Mouse (Mus musculus) neural tube, embryonic 11.5 days (tissue): Measurements from ENCODE around the gene Pcdh15. TPM values are rescaled to one million over a fixed set of nuclear protein-coding genes. Genes with fewer than 3 reads are reported as not detected.
A peak's percentile ranks its signal among the peaks of the same experiment; 100 is the strongest.

Source experiments
- ATAC-seq: fragments of 200-750 bp; cut with Nextera tagmentation; 2 replicates; pipeline ENCODE4 v1.8.0; 2017; ENCODE audit warnings: moderate number of reproducible peaks, mild to moderate bottlenecking, moderate TSS enrichment, moderate library complexity; ENCODE audit not compliant: insufficient read depth, low FRiP score, low TSS enrichment
- DNase-seq: peaks from one replicate; pipeline ENCODE4 v3.0.0-alpha.2; 2015; ENCODE audit warnings: low spot score
- H3K27ac ChIP-seq: fragments of 300-500 bp; sonication (generic); 2 replicates; pipeline ENCODE4 v1.5.1; 2014; ENCODE audit warnings: low read depth, mild to moderate bottlenecking, low read length
- H3K27me3 ChIP-seq: fragments of 300-500 bp; sonication (generic); 2 replicates; pipeline ENCODE4 v1.6.1; 2014; ENCODE audit warnings: mild to moderate bottlenecking, low read length, mixed read lengths; ENCODE audit not compliant: control insufficient read depth, insufficient read depth
- H3K36me3 ChIP-seq: fragments of 300-500 bp; sonication (generic); 2 replicates; pipeline ENCODE4 v1.6.1; 2014; ENCODE audit warnings: mild to moderate bottlenecking, low read length, moderate library complexity, mixed read lengths; ENCODE audit not compliant: control insufficient read depth, insufficient read depth
- H3K4me1 ChIP-seq: fragments of 300-500 bp; sonication (generic); 2 replicates; pipeline ENCODE4 v1.6.1; 2014; ENCODE audit warnings: low read length, mixed read lengths; ENCODE audit not compliant: control insufficient read depth, insufficient read depth
- H3K4me2 ChIP-seq: fragments of 300-500 bp; sonication (generic); 2 replicates; pipeline ENCODE4 v1.6.1; 2014; ENCODE audit warnings: low read depth, mild to moderate bottlenecking, moderate library complexity
- H3K4me3 ChIP-seq: fragments of 300-500 bp; sonication (generic); 2 replicates; pipeline ENCODE4 v1.5.1; 2014; ENCODE audit warnings: low read depth, low read length
- H3K9ac ChIP-seq: fragments of 300-500 bp; sonication (generic); 2 replicates; pipeline ENCODE4 v1.6.1; 2014; ENCODE audit warnings: mild to moderate bottlenecking, low read length
- H3K9me3 ChIP-seq: fragments of 300-500 bp; sonication (generic); 2 replicates; pipeline ENCODE4 v1.6.1; 2016; ENCODE audit warnings: low read length; ENCODE audit not compliant: control insufficient read depth
- WGBS: fragments of 180-500 bp; shearing (Covaris S2); extraction: QIAGEN DNeasy Blood & Tissue Kit; methylation state at CpG from one replicate; pipeline ENCODE4 v1.1.7; 2014; 5-methylcytosine and 5-hydroxymethylcytosine counted together
- polyA plus RNA-seq: library from polyadenylated mRNA; unstranded; fragments of >200 nt; fragmentation: Nextera tagmentation; extraction: Ambion mirVana; gene quantifications from 2 replicates; pipeline ENCODE4 v1.2.1, GENCODE M21; 2014

The Pcdh15 gene
- polyA plus RNA-seq, 1 experiment from 2014 or later, result 1.9 TPM

- no peak overlapping the region for H3K4me3 ChIP-seq
- no peak for DNase-seq
- H3K9me3 ChIP-seq, result no peaks in the 10 kb centered on the region
- ATAC-seq, result no peak
- no peaks in the 10 kb centered on the region for H3K27me3 ChIP-seq
- no peak overlapping the region for H3K9ac ChIP-seq
- no peak overlapping the region for H3K4me2 ChIP-seq
- H3K36me3 ChIP-seq, result no peaks in the 10 kb centered on the region
- H3K4me1 ChIP-seq, result no peaks in the 10 kb centered on the region
- WGBS, result 91% methylated on average over 4 of the region's 4 CpGs
- H3K27ac ChIP-seq, result no peak overlapping the region
Observed at GRCm38 (mm10) chr10:73805069-73805468, 705.9 kb downstream of the Pcdh15 start.

GRCm38 (mm10) chr10:73812311-73812710, 713.2 kb downstream of the Pcdh15 start:
- DNase-seq, result no peak
- Histone ChIP-seq H3K27me3 (no peaks in the 10 kb centered on the region), H3K4me3 (no peak overlapping the region), H3K27ac (no peak overlapping the region), H3K4me1 (no peaks in the 10 kb centered on the region), H3K9ac (no peak overlapping the region), H3K36me3 (no peaks in the 10 kb centered on the region), H3K9me3 (no peaks in the 10 kb centered on the region), H3K4me2 (no peak overlapping the region)
- 85% methylated on average over 8 of the region's 8 CpGs for WGBS
- ATAC-seq, result no peak

- no peak overlapping the region for H3K27ac ChIP-seq
- DNase-seq (peak; percentile 49), ATAC-seq (peak; percentile 77)
- 39% methylated on average over 22 of the region's 22 CpGs for whole genome bisulfite sequencing
- no peaks in the 10 kb centered on the region for H3K9me3 ChIP-seq
- peak overlapping the region; percentile 10; the same call in 1 of the 2 replicates for H3K9ac ChIP-seq
- H3K4me2 ChIP-seq, result peak overlapping the region; percentile 29
- no peaks in the 10 kb centered on the region for H3K36me3 ChIP-seq
- no peaks in the 10 kb centered on the region for H3K27me3 ChIP-seq
- H3K4me3 ChIP-seq, result peak overlapping the region; percentile 10; the same call in 1 of the 2 replicates
- peaks cover 6% of the 10 kb centered on the region; the same call in 1 of the 2 replicates for H3K4me1 ChIP-seq
Observed at GRCm38 (mm10) chr10:73821657-73822583, 722.8 kb downstream of the Pcdh15 start.

- WGBS, result 75% methylated on average over 4 of the region's 4 CpGs
- no peak for ATAC-seq
Observed at GRCm38 (mm10) chr10:73823214-73823613, 724.1 kb downstream of the Pcdh15 start.

GRCm38 (mm10) chr10:73826354-73826753, 727.2 kb downstream of the Pcdh15 start:
- Histone ChIP-seq H3K4me3 (no peak overlapping the region), H3K27ac (no peak overlapping the region), H3K4me1 (peaks cover 4% of the 10 kb centered on the region; the same call in 1 of the 2 replicates), H3K9me3 (no peaks in the 10 kb centered on the region), H3K4me2 (no peak overlapping the region), H3K27me3 (no peaks in the 10 kb centered on the region), H3K36me3 (no peaks in the 10 kb centered on the region), H3K9ac (no peak overlapping the region)
- 60% methylated on average over 8 of the region's 8 CpGs for WGBS
- DNase-seq (no peak), ATAC-seq (no peak)

More at GRCm38 (mm10) chr10:73823214-73823613, 724.1 kb downstream of the Pcdh15 start:
- H3K9ac ChIP-seq, result no peak overlapping the region
- no peaks in the 10 kb centered on the region for H3K27me3 ChIP-seq
- H3K36me3 ChIP-seq, result no peaks in the 10 kb centered on the region
- DNase-seq, result no peak
- no peaks in the 10 kb centered on the region for H3K9me3 ChIP-seq
- H3K4me3 ChIP-seq, result no peak overlapping the region
- no peak overlapping the region for H3K4me2 ChIP-seq
- no peak overlapping the region for H3K27ac ChIP-seq
- H3K4me1 ChIP-seq, result peaks cover 6% of the 10 kb centered on the region; the same call in 1 of the 2 replicates

- no peaks in the 10 kb centered on the region for H3K36me3 ChIP-seq
- no peaks in the 10 kb centered on the region for H3K4me1 ChIP-seq
- H3K27me3 ChIP-seq, result no peaks in the 10 kb centered on the region
- no peak overlapping the region for H3K4me2 ChIP-seq
- no peak for ATAC-seq
- no peak overlapping the region for H3K4me3 ChIP-seq
- H3K9me3 ChIP-seq, result no peaks in the 10 kb centered on the region
- no peak for DNase-seq
- no peak overlapping the region for H3K9ac ChIP-seq
- 89% methylated on average over 2 of the region's 2 CpGs for WGBS
- no peak overlapping the region for H3K27ac ChIP-seq
Observed at GRCm38 (mm10) chr10:73828781-73829180, 729.6 kb downstream of the Pcdh15 start.

- no peaks in the 10 kb centered on the region for H3K9me3 ChIP-seq
- DNase-seq (no peak), ATAC-seq (no peak)
- no peak overlapping the region for H3K9ac ChIP-seq
- no peak overlapping the region for H3K27ac ChIP-seq
- no peaks in the 10 kb centered on the region for H3K27me3 ChIP-seq
- no peak overlapping the region for H3K4me2 ChIP-seq
- no peaks in the 10 kb centered on the region for H3K4me1 ChIP-seq
- 87% methylated on average over 3 of the region's 3 CpGs for WGBS
- no peak overlapping the region for H3K4me3 ChIP-seq
- H3K36me3 ChIP-seq, result no peaks in the 10 kb centered on the region
Observed at GRCm38 (mm10) chr10:73844998-73845397, 745.9 kb downstream of the Pcdh15 start.

GRCm38 (mm10) chr10:73862181-73862580, 763.0 kb downstream of the Pcdh15 start:
- WGBS, result 83% methylated on average over 4 of the region's 4 CpGs
- ATAC-seq, result no peak

More at GRCm38 (mm10) chr10:73862181-73862580, 763.0 kb downstream of the Pcdh15 start:
- no peak overlapping the region for H3K4me3 ChIP-seq
- no peak overlapping the region for H3K9ac ChIP-seq
- no peak for DNase-seq
- H3K36me3 ChIP-seq, result no peaks in the 10 kb centered on the region
- no peaks in the 10 kb centered on the region for H3K4me1 ChIP-seq
- H3K9me3 ChIP-seq, result no peaks in the 10 kb centered on the region
- no peaks in the 10 kb centered on the region for H3K27me3 ChIP-seq
- no peak overlapping the region for H3K4me2 ChIP-seq
- no peak overlapping the region for H3K27ac ChIP-seq
